Mouse (Mus musculus): ENCODE measurements around the gene Vamp8. TPM values are rescaled to one million over a fixed set of nuclear protein-coding genes. Genes with fewer than 3 reads are reported as not detected.

The Vamp8 gene
- polyA plus RNA-seq, 1 experiment, result 121 TPM

GRCm38 (mm10) chr6:72387816-72388215 lies 2.7 kb downstream of the Vamp8 start:
- Histone ChIP-seq H3K27ac (replicated peaks; ENCODE audit: low read depth, low read length) (no peak overlapping the region), H3K4me1 (ENCODE audit: control insufficient read depth, insufficient read depth, insufficient read length, low read length) (peaks cover 6% of the 10 kb centered on the region), H3K4me3 (ENCODE audit: insufficient read depth, low read depth, low read length) (no peak overlapping the region)

GRCm38 (mm10) chr6:72386561-72386960 lies 3.9 kb downstream of the Vamp8 start:
- H3K4me3 ChIP-seq (ENCODE audit: insufficient read depth, low read depth, low read length), result no peak overlapping the region
- no peak overlapping the region for H3K27ac ChIP-seq (replicated peaks; ENCODE audit: low read depth, low read length)
- H3K4me1 ChIP-seq (ENCODE audit: control insufficient read depth, insufficient read depth, insufficient read length, low read length), result peaks cover 6% of the 10 kb centered on the region

DNA sequence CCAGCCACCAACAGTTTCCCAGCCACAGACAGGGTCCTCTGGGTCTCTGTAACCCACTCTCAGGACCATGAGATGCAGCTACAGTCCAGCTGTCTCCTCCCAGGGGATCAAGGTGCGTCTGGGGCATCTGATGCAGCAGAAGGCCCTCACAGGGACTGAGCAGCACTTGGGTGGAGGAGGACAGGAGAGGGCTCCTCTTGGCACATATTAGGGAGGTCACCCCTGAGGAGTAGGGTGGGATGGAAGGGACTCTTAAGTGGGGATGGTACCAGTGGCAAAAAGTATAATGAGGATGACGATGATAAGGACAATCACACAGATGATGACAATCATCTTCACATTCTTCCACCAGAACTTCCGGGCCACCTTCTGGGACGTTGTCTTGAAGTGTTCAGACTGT lies 5.2 kb downstream of the Vamp8 start:
- no peak overlapping the region for H3K4me3 ChIP-seq (ENCODE audit: insufficient read depth, low read depth, low read length)

GRCm38 (mm10) chr6:72383952-72384351 lies 6.6 kb downstream of the Vamp8 start:
- Histone ChIP-seq H3K27ac (replicated peaks; ENCODE audit: low read depth, low read length) (no peak overlapping the region), H3K4me3 (ENCODE audit: insufficient read depth, low read depth, low read length) (no peak overlapping the region), H3K4me1 (ENCODE audit: control insufficient read depth, insufficient read depth, insufficient read length, low read length) (peaks cover 7% of the 10 kb centered on the region)

More for the DNA sequence above, 5.2 kb downstream of the Vamp8 start:
- Histone ChIP-seq H3K27ac (replicated peaks; ENCODE audit: low read depth, low read length) (no peak overlapping the region), H3K4me1 (ENCODE audit: control insufficient read depth, insufficient read depth, insufficient read length, low read length) (peaks cover 6% of the 10 kb centered on the region)

DNA sequence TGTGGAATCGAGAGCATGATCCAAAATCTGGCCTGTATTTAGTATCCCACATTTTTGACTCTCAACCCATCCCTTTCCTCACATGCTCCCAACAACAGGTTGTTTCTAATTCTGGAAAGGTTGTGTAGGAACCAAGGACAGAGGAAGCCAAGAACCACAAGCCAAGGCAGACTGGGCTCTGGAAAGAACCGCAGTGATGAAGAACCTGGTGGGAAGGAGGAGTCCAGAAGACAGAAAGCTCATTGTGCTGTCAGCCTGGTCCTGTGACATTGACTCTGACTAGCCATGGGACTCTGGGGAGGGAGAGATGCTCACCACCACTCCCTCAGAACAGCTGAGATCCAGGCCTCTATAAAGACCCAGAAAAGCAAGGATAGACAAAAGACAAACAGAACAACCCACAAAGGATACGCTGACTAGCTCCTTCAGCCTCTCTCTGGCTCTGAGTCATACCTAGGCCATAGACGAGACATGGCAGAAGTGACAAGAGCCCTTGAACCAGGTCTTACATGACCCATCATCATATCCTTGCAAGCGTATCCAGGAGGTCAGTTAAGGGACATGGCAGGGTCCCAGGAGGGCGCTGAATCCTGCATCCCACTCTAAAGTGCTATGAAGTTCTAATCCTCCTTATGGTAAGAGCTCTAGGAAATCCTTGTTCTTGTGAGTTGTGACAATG lies 7.2 kb downstream of the Vamp8 start:
- Histone ChIP-seq H3K4me1 (ENCODE audit: control insufficient read depth, insufficient read depth, insufficient read length, low read length) (peaks cover 3% of the 10 kb centered on the region; the same call in 1 of the 2 replicates), H3K27ac (replicated peaks; ENCODE audit: low read depth, low read length) (no peak overlapping the region), H3K4me3 (ENCODE audit: insufficient read depth, low read depth, low read length) (no peak overlapping the region)

DNA sequence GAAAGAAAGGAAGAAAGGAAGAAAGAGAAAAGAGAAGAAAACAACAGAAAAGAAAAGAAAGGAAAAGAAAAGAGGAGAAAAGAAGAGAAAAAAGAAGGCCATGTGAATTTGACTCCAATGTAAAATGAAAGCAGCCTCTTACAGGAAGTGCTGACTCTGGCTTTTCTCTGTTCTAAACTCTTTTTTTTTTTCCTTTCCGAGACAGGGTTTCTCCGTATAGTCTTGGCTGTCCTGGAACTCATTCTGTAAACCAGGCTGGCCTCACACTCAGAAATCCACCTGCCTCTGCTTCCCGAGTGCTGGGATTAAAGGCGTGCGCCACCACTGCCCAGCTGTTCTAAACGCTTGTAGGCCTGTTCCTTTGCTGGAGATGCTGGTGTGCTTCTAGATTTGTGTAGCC lies 8.0 kb downstream of the Vamp8 start:
- H3K4me1 ChIP-seq (ENCODE audit: control insufficient read depth, insufficient read depth, insufficient read length, low read length), result peaks cover 3% of the 10 kb centered on the region; the same call in 1 of the 2 replicates
- H3K4me3 ChIP-seq (ENCODE audit: insufficient read depth, low read depth, low read length), result no peak overlapping the region
- H3K27ac ChIP-seq (replicated peaks; ENCODE audit: low read depth, low read length), result no peak overlapping the region

- Histone ChIP-seq H3K4me1 (ENCODE audit: control insufficient read depth, insufficient read depth, insufficient read length, low read length) (peaks cover 3% of the 10 kb centered on the region; the same call in 1 of the 2 replicates), H3K4me3 (ENCODE audit: insufficient read depth, low read depth, low read length) (peak within 1 kb of the TSS; percentile 91), H3K27ac (replicated peaks; ENCODE audit: low read depth, low read length) (peak within 1 kb of the TSS; percentile 82)
Measured at GRCm38 (mm10) chr6:72380131-72380770, 10.3 kb downstream of the Vamp8 start, which contains the start of gene Vamp5. Vamp5 (minus strand) TSS chr6:72380468.

DNA sequence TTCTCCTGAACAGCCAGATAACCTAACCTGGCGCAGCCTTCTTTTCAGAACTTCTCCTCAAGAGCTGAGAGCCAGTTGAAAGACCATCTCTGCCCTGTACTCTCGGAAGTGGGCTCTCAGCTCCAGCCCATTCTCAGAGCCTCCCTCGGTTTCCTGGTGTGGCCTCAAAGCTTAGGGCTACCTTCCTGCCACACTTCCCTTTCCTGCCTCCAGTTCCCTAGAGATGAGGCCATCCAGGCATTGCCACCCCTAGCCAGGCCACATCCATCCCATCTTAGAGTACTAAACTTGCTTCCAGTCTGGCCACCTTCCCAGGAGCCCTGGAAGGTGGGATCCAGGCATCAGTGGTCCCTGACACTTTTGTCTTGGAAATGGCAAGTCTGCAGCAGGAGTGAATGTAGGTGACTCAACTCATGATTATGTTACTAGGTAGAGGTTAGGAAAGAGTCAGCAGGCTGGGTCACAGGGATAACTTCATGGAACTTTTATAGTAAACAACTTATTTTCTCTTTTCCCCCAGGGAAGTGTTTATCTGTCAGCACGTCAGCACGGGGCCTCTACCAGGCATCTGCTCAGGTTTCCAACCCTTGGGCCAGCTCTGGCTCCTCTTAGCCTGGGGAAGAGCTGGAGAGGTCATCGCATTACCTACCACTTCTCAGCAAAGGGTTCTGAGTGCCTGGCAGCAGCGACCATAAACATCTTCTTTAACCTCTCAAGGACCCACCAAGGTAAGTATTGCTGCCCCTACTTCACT lies 10.9 kb downstream of the Vamp8 start:
- peak overlapping the region; percentile 91 for H3K4me3 ChIP-seq (ENCODE audit: insufficient read depth, low read depth, low read length)
- H3K4me1 ChIP-seq (ENCODE audit: control insufficient read depth, insufficient read depth, insufficient read length, low read length), result peaks cover 3% of the 10 kb centered on the region; the same call in 1 of the 2 replicates
- peak overlapping the region; percentile 82 for H3K27ac ChIP-seq (replicated peaks; ENCODE audit: low read depth, low read length)

DNA sequence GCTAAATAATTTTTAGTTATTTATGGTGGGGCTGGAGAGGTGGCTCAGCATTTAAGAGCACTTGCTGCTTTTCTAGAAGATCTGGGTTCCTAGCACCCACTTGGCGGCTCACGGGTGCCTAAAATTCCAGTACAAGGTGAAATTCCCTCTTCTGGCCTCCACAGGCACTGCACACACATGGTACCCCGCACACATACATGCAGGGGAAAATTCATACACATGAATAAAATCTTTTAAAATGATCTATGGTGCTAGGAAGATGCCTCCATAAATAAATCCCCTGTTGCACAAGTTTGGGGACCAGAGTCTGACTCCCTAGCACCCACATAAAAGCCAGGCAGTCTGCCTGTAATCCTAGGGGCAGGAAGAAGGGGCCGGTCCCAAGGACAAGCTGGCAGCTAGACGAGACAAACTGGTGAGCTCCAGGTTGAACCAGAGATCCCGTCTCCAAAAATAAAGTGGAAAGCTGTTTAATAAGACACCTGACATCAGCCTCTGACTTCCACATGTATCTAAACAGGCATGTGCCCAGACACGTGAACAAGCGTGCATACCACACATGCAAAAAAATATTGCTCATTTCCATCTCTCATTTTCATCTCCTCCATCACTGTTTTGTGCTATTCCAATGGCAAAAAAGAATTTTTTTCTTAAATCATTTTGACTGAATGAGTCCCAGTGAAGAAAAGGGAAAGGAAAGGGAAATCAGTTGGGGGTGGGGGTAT lies 11.8 kb downstream of the Vamp8 start:
- Histone ChIP-seq H3K4me3 (ENCODE audit: insufficient read depth, low read depth, low read length) (peak overlapping the region; percentile 91), H3K4me1 (ENCODE audit: control insufficient read depth, insufficient read depth, insufficient read length, low read length) (peaks cover 3% of the 10 kb centered on the region; the same call in 1 of the 2 replicates), H3K27ac (replicated peaks; ENCODE audit: low read depth, low read length) (peak overlapping the region; percentile 35; the same call in 1 of the 2 replicates)

DNA sequence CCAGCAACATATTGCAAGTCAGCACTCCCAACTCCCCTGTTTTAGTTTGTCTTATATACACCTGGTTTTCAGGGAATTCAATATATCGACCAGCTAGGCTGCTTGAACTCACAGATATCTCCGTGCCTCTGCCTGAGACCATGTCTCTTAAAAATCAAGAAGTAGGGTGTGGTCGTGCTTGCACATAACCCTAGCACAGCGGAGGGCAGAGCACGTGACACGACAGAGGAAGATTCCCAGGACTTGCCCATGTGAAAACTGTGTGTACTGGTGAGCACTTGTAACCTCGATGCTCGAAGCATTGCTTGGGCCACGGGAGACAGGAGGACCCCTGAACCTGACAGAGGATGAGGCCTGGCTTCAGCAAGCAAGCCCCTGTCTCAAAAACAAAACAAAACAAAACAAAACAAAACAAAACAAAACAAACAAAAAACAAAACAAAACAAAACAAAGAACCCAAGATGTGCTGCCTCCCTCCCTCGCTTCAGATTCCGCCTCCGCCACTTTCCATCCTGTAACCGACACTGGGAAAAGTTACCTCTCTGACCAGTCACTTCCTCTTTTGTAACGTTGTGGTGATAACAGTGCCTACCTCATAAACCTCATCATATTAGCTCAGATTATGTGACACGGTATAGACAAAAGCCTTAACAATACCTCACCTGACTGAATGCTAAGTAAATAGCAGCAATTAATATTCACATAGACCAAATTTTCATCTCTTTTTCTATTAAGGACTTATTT lies 15.5 kb downstream of the Vamp8 start:
- H3K27ac ChIP-seq (replicated peaks; ENCODE audit: low read depth, low read length), result no peak overlapping the region
- no peak overlapping the region for H3K4me3 ChIP-seq (ENCODE audit: insufficient read depth, low read depth, low read length)
- H3K4me1 ChIP-seq (ENCODE audit: control insufficient read depth, insufficient read depth, insufficient read length, low read length), result peaks cover 7% of the 10 kb centered on the region; the same call in 1 of the 2 replicates

DNA sequence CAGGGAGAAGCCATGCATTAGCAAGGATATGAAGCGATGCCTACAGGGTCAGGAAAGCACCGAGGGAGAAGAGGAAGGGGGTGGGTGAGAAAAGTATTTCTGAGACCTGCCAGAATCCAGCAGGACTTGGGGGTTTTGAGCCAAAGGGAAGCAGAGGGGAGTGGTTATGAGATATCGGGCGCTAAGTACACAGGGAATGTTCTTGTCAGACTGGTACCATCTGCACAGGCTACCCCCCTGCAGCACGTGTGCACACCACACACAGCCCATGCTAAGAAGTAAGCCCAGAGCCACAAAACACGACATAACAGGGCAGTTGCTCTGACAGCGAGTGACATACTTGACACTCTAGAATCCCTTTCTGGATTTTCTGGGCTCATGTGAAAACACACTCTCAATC lies 16.3 kb downstream of the Vamp8 start:
- Histone ChIP-seq H3K27ac (replicated peaks; ENCODE audit: low read depth, low read length) (no peak overlapping the region), H3K4me1 (ENCODE audit: control insufficient read depth, insufficient read depth, insufficient read length, low read length) (peaks cover 4% of the 10 kb centered on the region; the same call in 1 of the 2 replicates), H3K4me3 (ENCODE audit: insufficient read depth, low read depth, low read length) (no peak overlapping the region)

DNA sequence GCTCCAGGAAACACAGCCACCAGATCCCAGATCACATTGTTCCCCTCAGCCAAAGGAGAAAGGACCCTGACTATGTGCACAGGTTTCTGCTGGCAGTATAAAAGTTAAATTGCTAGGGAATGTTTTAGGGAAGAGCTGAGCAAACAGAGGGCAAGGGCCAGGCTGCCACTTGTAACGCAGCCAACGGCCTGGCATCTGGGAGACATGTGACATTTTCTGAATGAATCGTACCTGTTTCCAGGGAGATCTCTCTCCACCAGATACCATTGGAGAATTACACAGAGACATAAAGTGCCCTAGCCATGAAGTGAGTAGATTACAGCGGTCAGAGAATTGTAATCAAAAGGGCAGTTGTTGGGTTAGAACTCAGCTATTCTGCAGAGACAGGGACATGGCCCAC lies 17.3 kb downstream of the Vamp8 start:
- Histone ChIP-seq H3K4me1 (ENCODE audit: control insufficient read depth, insufficient read depth, insufficient read length, low read length) (peaks cover 4% of the 10 kb centered on the region; the same call in 1 of the 2 replicates), H3K4me3 (ENCODE audit: insufficient read depth, low read depth, low read length) (no peak overlapping the region), H3K27ac (replicated peaks; ENCODE audit: low read depth, low read length) (no peak overlapping the region)

DNA sequence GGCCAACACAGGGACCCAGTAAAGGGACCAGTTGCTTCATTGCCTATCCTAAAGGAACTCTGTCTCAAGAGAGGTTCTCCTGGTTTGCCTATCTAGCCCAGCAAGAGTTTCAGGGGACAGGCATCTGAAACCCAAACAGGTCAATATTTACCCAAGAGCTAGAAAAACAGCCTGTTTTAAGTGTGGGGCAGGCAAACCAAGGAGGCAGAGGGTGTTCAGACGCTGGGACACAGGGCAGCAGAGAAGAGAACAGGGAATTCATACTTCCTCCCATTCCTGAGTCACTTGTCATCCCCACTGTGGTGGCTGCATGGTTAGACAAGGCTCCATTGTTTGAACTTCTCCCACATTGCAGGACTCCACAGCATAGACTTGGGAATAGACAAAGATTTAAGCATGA lies 18.9 kb downstream of the Vamp8 start:
- no peak overlapping the region for H3K27ac ChIP-seq (replicated peaks; ENCODE audit: low read depth, low read length)
- H3K4me3 ChIP-seq (ENCODE audit: insufficient read depth, low read depth, low read length), result no peak overlapping the region
- peaks cover 4% of the 10 kb centered on the region; the same call in 1 of the 2 replicates for H3K4me1 ChIP-seq (ENCODE audit: control insufficient read depth, insufficient read depth, insufficient read length, low read length)

DNA sequence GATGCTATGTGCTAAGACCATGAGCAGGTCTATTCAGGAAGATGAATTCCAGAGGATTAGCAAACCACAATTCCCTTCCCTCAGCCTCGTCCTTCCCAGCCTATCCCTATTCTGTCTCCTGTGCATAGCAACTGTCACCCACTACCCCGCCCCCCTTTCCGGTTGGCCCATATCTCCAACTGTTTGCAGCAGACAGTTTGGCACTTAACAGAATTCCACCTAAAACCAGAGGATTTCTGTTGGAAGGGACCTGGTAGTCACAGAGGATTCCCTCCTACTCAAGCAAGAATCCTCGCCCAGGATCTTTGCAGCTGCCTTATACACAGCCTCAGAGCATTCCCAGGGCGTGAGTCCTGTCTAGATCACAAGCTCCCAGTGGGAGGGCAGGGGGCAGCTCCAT lies 19.4 kb downstream of the Vamp8 start:
- Histone ChIP-seq H3K4me3 (ENCODE audit: insufficient read depth, low read depth, low read length) (no peak overlapping the region), H3K27ac (replicated peaks; ENCODE audit: low read depth, low read length) (no peak overlapping the region), H3K4me1 (ENCODE audit: control insufficient read depth, insufficient read depth, insufficient read length, low read length) (peaks cover 4% of the 10 kb centered on the region; the same call in 1 of the 2 replicates)
